Mouse (Mus musculus): ENCODE measurements around the gene Twf1. TPM values are rescaled to one million over a fixed set of nuclear protein-coding genes. Genes with fewer than 3 reads are reported as not detected.

Twf1 gene
- total and polyA plus RNA-seq, 3 experiments: 10.4 to 37.0 (median 30.1) TPM

GRCm38 (mm10) chr15:94584738-94585137 is 5.0 kb downstream of the Twf1 start:
- in situ Hi-C loops (cut with MboI; ENCODE audit: low pct_ligation_motif_present, low pct_unique_long_range_greater_than_20kb, low sequenced_read_pairs) (no loop called here), dilution Hi-C loops (cut with MboI; ENCODE audit: extremely low pct_ligation_motif_present, extremely low pct_unique_long_range_greater_than_20kb, low sequenced_read_pairs) (no loop called here)
- H3K27ac ChIP-seq (ENCODE audit: insufficient read depth, low read depth): no peak overlapping the region

DNA sequence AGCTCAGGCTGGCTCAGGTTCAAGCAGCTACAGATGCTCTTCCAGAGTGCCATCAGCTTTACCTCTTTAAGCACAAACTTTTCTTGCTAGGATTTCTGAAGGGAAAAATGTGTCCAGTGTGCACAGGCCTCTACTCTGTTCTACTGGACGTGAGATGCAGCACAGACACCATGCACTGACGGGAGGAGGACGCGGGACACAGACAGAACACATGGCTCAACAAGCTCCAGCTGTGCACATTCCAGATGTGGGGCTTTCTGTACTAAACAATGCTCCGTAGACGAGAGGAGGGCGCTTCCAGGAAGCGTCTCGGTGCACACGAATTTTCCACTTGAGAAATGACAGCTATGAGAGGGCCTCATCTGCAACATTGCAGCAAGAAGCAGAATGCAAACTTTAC is 6.5 kb downstream of the Twf1 start:
- Histone ChIP-seq H3K4me3 (replicated peaks in 1 of 3; ENCODE audit: low read depth in 2 of 3, low read length in 2 of 3, poor library complexity in 1 of 3) (no peak overlapping the region), H3K79me2 (replicated peaks; ENCODE audit: control insufficient read depth, extremely low read depth, insufficient read depth, poor library complexity, severe bottlenecking) (peaks cover 18% of the 10 kb centered on the region), H3K4me1 (ENCODE audit: control insufficient read depth in 1 of 2, insufficient read depth in 2 of 2) (peaks cover 0 to 12% of the 10 kb centered on the region in 2 experiments; a peak in 2 of 4 replicates), H3K27ac (ENCODE audit: insufficient read depth, low read depth) (no peak overlapping the region), H3K9ac (ENCODE audit: insufficient read depth, low read depth) (no peak overlapping the region), H3K9me3 (replicated peaks; ENCODE audit: low read length) (no peaks in the 10 kb centered on the region), H3K36me3 (replicated peaks in 1 of 2; ENCODE audit: control insufficient read depth in 1 of 2, insufficient read depth in 1 of 2, low read length in 1 of 2) (peaks cover 59 to 75% of the 10 kb centered on the region in 2 experiments), H3K4me2 (ENCODE audit: insufficient read depth, low read depth, poor library complexity, severe bottlenecking) (no peak overlapping the region), H3K27me3 (replicated peaks) (no peaks in the 10 kb centered on the region)
- in situ Hi-C loops (cut with MboI; ENCODE audit: low pct_ligation_motif_present, low pct_unique_long_range_greater_than_20kb, low sequenced_read_pairs) (no loop called here), dilution Hi-C loops (cut with MboI; ENCODE audit: extremely low pct_ligation_motif_present, extremely low pct_unique_long_range_greater_than_20kb, low sequenced_read_pairs) (no loop called here)
- DNase-seq (ENCODE audit: extremely low read depth): no peak
- TF ChIP-seq E2F4 (IDR thresholded peaks at IDR 0.05; ENCODE audit: insufficient replicate concordance, low read depth, low read length) (no peak), SMC3 (IDR thresholded peaks at IDR 0.05; ENCODE audit: low read depth, low read length) (no peak), JUND (conservative IDR thresholded peaks at IDR 0.05; ENCODE audit: low read depth, low read length) (no peak), MXI1 (IDR thresholded peaks at IDR 0.05; ENCODE audit: low read depth, low read length) (no peak), CTCF (conservative IDR thresholded peaks at IDR 0.05 in 1 of 2, IDR thresholded peaks at IDR 0.05 in 1 of 2; ENCODE audit: low read depth in 2 of 2, low read length in 2 of 2) (no peak), EP300 (IDR thresholded peaks at IDR 0.05; ENCODE audit: low read length) (no peak), POLR2AphosphoS2 (IDR thresholded peaks at IDR 0.05; ENCODE audit: low read depth, low read length) (no peak), TCF12 (IDR thresholded peaks at IDR 0.05; ENCODE audit: low read depth, low read length) (no peak), IRF4 (IDR thresholded peaks at IDR 0.05; ENCODE audit: low read depth, low read length) (no peak), PAX5 (IDR thresholded peaks at IDR 0.05; ENCODE audit: low read length) (no peak), CHD1 (IDR thresholded peaks at IDR 0.05; ENCODE audit: low read depth, low read length) (no peak), UBTF (IDR thresholded peaks at IDR 0.05; ENCODE audit: low read depth, low read length) (no peak), BHLHE40 (IDR thresholded peaks at IDR 0.05; ENCODE audit: low read depth, low read length) (no peak), MEF2A (IDR thresholded peaks at IDR 0.05; ENCODE audit: borderline replicate concordance, low read depth, low read length) (no peak), TBP (conservative IDR thresholded peaks at IDR 0.05; ENCODE audit: low read depth, low read length) (no peak), ZC3H11A (IDR thresholded peaks at IDR 0.05; ENCODE audit: low read depth, low read length) (no peak), USF1 (IDR thresholded peaks at IDR 0.05; ENCODE audit: low read depth, low read length) (no peak), ZKSCAN1 (IDR thresholded peaks at IDR 0.05; ENCODE audit: borderline replicate concordance, low read depth, low read length) (no peak)

More at GRCm38 (mm10) chr15:94584738-94585137, 5.0 kb downstream of the Twf1 start:
- TF ChIP-seq MAX (IDR thresholded peaks at IDR 0.05; ENCODE audit: low read length): no peak
- TF ChIP-seq CTCF (conservative IDR thresholded peaks at IDR 0.05 in 1 of 2, IDR thresholded peaks at IDR 0.05 in 1 of 2; ENCODE audit: low read depth in 2 of 2, low read length in 2 of 2): peak in 1 of 2 experiments; percentile 40; a peak in 2 of 4 replicates
- TF ChIP-seq TCF12 (IDR thresholded peaks at IDR 0.05; ENCODE audit: low read depth, low read length): no peak
- no peak for TF ChIP-seq SIN3A (IDR thresholded peaks at IDR 0.05; ENCODE audit: low read length)
- TF ChIP-seq ELF1 (IDR thresholded peaks at IDR 0.05; ENCODE audit: low read depth, low read length): no peak
- TF ChIP-seq RAD21 (IDR thresholded peaks at IDR 0.05; ENCODE audit: low read depth, low read length): no peak
- no peak for TF ChIP-seq NELFE (IDR thresholded peaks at IDR 0.05; ENCODE audit: low read depth, low read length)
- peaks cover 31% of the 10 kb centered on the region for H3K79me2 ChIP-seq (replicated peaks; ENCODE audit: control insufficient read depth, extremely low read depth, insufficient read depth, poor library complexity, severe bottlenecking)
- no peaks in the 10 kb centered on the region for H3K27me3 ChIP-seq (replicated peaks)
- no peak for DNase-seq (ENCODE audit: extremely low read depth)
- H3K4me3 ChIP-seq (replicated peaks in 1 of 3; ENCODE audit: low read depth in 2 of 3, low read length in 2 of 3, poor library complexity in 1 of 3): no peak overlapping the region
- H3K9ac ChIP-seq (ENCODE audit: insufficient read depth, low read depth): no peak overlapping the region
- no peaks in the 10 kb centered on the region for H3K9me3 ChIP-seq (replicated peaks; ENCODE audit: low read length)
- peaks cover 53 to 67% of the 10 kb centered on the region in 2 experiments for H3K36me3 ChIP-seq (replicated peaks in 1 of 2; ENCODE audit: control insufficient read depth in 1 of 2, insufficient read depth in 1 of 2, low read length in 1 of 2)
- no peak overlapping the region for H3K4me2 ChIP-seq (ENCODE audit: insufficient read depth, low read depth, poor library complexity, severe bottlenecking)
- H3K4me1 ChIP-seq (ENCODE audit: control insufficient read depth in 1 of 2, insufficient read depth in 2 of 2): peaks cover 0 to 12% of the 10 kb centered on the region in 2 experiments; a peak in 2 of 4 replicates

Data from CH12.LX (cell line).